Mouse (Mus musculus) thymus, postnatal 0 days (tissue): ENCODE data around the gene Mrgpra4. TPM values are rescaled to one million over a fixed set of nuclear protein-coding genes. Genes with fewer than 3 reads are reported as not detected.

Experiments
- DNase-seq: peaks from one replicate; pipeline ENCODE4 v3.0.0-alpha.2; 2015; ENCODE audit warnings: low spot score
- polyA plus RNA-seq: library from polyadenylated mRNA; unstranded; fragments of >200 nt; fragmentation: Nextera tagmentation; extraction: Ambion mirVana; gene quantifications from 2 replicates; pipeline ENCODE4 v1.2.1, GENCODE M21; 2015

Gene Mrgpra4
- not detected in 2 replicates for polyA plus RNA-seq

- no peak for DNase-seq
These were observed at the start of gene Mrgpra4 for GRCm38 (mm10) chr7:47981995-47982394. TSS of gene Mrgpra4 (minus strand) at chr7:47982095.

- no peak for DNase-seq
These were observed 45.6 kb upstream of the Mrgpra4 start, which contains the start of gene Mrgprx1 for GRCm38 (mm10) chr7:48027497-48027896. TSS of gene Mrgprx1 (minus strand) at chr7:48027597.

- no peak for DNase-seq
These were observed 36.0 kb upstream of the Mrgpra4 start for GRCm38 (mm10) chr7:48017874-48018273.

GRCm38 (mm10) chr7:47995689-47996088 lies 13.8 kb upstream of the Mrgpra4 start:
- DNase-seq: no peak

GRCm38 (mm10) chr7:47986752-47987151 lies 4.9 kb upstream of the Mrgpra4 start:
- no peak for DNase-seq

Other genes starting within 250 kb of the Mrgpra4 start
- not detected in 2 replicates for gene Mrgprx1, start 45.5 kb upstream of the Mrgpra4 start, polyA plus RNA-seq
- not detected in 2 replicates for gene Mrgprb5, start 186.9 kb upstream of the Mrgpra4 start, polyA plus RNA-seq
- gene Mrgprb4, start 217.2 kb upstream of the Mrgpra4 start, polyA plus RNA-seq: not detected in 2 replicates